Mouse (Mus musculus) midbrain, embryonic 12.5 days (tissue): ENCODE measurements around the gene Myh7. TPM values are rescaled to one million over a fixed set of nuclear protein-coding genes. Genes with fewer than 3 reads are reported as not detected.
A peak's percentile ranks its signal among the peaks of the same experiment; 100 is the strongest.

Experiments used
- ATAC-seq: fragments of 200-750 bp; cut with Nextera tagmentation; 2 replicates; pipeline ENCODE4 v1.8.0; 2017; ENCODE audit warnings: low read depth, moderate TSS enrichment, moderate library complexity; ENCODE audit not compliant: low FRiP score
- H3K27ac ChIP-seq: fragments of 300-500 bp; sonication (generic); replicated peaks from 2 replicates; pipeline ENCODE4 v1.5.1; 2016; ENCODE audit warnings: mild to moderate bottlenecking
- H3K27me3 ChIP-seq: fragments of 300-500 bp; sonication (generic); 2 replicates; pipeline ENCODE4 v1.6.1; 2016; ENCODE audit warnings: mild to moderate bottlenecking
- H3K36me3 ChIP-seq: fragments of 300-500 bp; sonication (generic); 2 replicates; pipeline ENCODE4 v1.6.1; 2016
- H3K4me1 ChIP-seq: fragments of 300-500 bp; sonication (generic); 2 replicates; pipeline ENCODE4 v1.6.1; 2016
- H3K4me2 ChIP-seq: fragments of 300-500 bp; sonication (generic); replicated peaks from 2 replicates; pipeline ENCODE4 v1.6.1; 2016; ENCODE audit warnings: mild to moderate bottlenecking, moderate library complexity
- H3K4me3 ChIP-seq: fragments of 300-500 bp; sonication (generic); 2 replicates; pipeline ENCODE4 v1.5.1; 2016; ENCODE audit warnings: mild to moderate bottlenecking
- H3K9ac ChIP-seq: fragments of 300-500 bp; sonication (generic); replicated peaks from 2 replicates; pipeline ENCODE4 v1.6.1; 2016; ENCODE audit warnings: mild to moderate bottlenecking, moderate library complexity
- H3K9me3 ChIP-seq: fragments of 300-500 bp; sonication (generic); 2 replicates; pipeline ENCODE4 v1.6.1; 2016; ENCODE audit warnings: mild to moderate bottlenecking
- WGBS: fragments of 180-500 bp; shearing (Covaris S2); methylation state at CpG from one replicate; pipeline ENCODE4 v1.1.7; 2016; 5-methylcytosine and 5-hydroxymethylcytosine counted together
- polyA plus RNA-seq: library from polyadenylated mRNA; unstranded; fragments of >200 nt; fragmentation: Nextera tagmentation; extraction: Ambion mirVana; gene quantifications from 2 replicates; pipeline ENCODE4 v1.2.1, GENCODE M21; 2016

Myh7 gene
- polyA plus RNA-seq, 1 experiment from 2014 or later = 4.1 TPM

DNA sequence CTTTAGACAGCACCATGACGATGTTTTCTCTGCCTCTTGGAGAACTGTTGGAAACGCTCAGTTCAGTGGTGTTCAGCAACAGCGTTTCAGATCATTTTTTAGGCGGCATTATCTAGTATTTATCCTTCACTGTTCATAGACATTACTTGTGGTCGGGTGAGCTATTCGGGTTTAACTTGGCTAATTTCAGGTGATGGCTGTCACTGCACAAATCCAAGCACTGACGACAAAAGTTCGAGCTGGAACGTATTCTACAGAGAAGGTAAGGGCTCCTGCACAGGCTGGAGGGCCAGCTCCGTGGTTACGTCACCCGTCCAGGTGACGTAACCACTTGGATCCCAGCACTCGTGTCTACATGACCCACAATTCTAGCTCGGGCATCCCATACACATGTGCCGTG is 22.4 kb upstream of the Myh7 start:
- H3K4me2 ChIP-seq = no peak overlapping the region

GRCm38 (mm10) chr14:55015767-55016111 is 21.3 kb upstream of the Myh7 start:
- Histone ChIP-seq H3K27me3 (no peaks in the 10 kb centered on the region), H3K4me1 (peaks cover 13% of the 10 kb centered on the region), H3K9me3 (no peaks in the 10 kb centered on the region), H3K4me2 (peak overlapping the region; percentile 91), H3K36me3 (peaks cover 12% of the 10 kb centered on the region; the same call in 1 of the 2 replicates), H3K27ac (peak overlapping the region; percentile 58; the same call in 1 of the 2 replicates), H3K9ac (peak overlapping the region; percentile 77), H3K4me3 (peak overlapping the region; percentile 76)
- ATAC-seq = no peak
- under 1% methylated on average over 17 of the region's 17 CpGs for WGBS

More for the DNA sequence above, 22.4 kb upstream of the Myh7 start:
- no peak for ATAC-seq
- peaks cover 19% of the 10 kb centered on the region for H3K36me3 ChIP-seq
- WGBS = 95% methylated on average over 16 of the region's 16 CpGs
- no peaks in the 10 kb centered on the region for H3K27me3 ChIP-seq
- H3K4me1 ChIP-seq = peaks cover 13% of the 10 kb centered on the region
- H3K9ac ChIP-seq = no peak overlapping the region
- no peaks in the 10 kb centered on the region for H3K9me3 ChIP-seq
- no peak overlapping the region for H3K27ac ChIP-seq
- no peak overlapping the region for H3K4me3 ChIP-seq

GRCm38 (mm10) chr14:55014991-55015766 is 20.8 kb upstream of the Myh7 start, which contains the start of gene Ngdn:
TSS of gene Ngdn (plus strand) at chr14:55015454.
- WGBS = 0% methylated on average over 36 of the region's 36 CpGs
- Histone ChIP-seq H3K27ac (peak within 1 kb of the TSS; percentile 88), H3K9ac (peak within 1 kb of the TSS; percentile 77), H3K36me3 (peaks cover 12% of the 10 kb centered on the region; the same call in 1 of the 2 replicates), H3K4me1 (peaks cover 13% of the 10 kb centered on the region), H3K4me3 (peak within 1 kb of the TSS; percentile 76), H3K4me2 (peak within 1 kb of the TSS; percentile 91), H3K27me3 (no peaks in the 10 kb centered on the region), H3K9me3 (no peaks in the 10 kb centered on the region)
- peak; percentile 96 for ATAC-seq

GRCm38 (mm10) chr14:55014591-55014990 is 20.2 kb upstream of the Myh7 start:
- peaks cover 12% of the 10 kb centered on the region; the same call in 1 of the 2 replicates for H3K36me3 ChIP-seq
- peaks cover 10% of the 10 kb centered on the region; the same call in 1 of the 2 replicates for H3K4me1 ChIP-seq
- H3K27me3 ChIP-seq = no peaks in the 10 kb centered on the region
- peak overlapping the region; percentile 76 for H3K4me3 ChIP-seq
- H3K9me3 ChIP-seq = no peaks in the 10 kb centered on the region
- peak overlapping the region; percentile 88 for H3K27ac ChIP-seq
- ATAC-seq = peak; percentile 54
- 1% methylated on average over 27 of the region's 27 CpGs for WGBS
- H3K9ac ChIP-seq = peak overlapping the region; percentile 68
- H3K4me2 ChIP-seq = peak overlapping the region; percentile 69

- H3K36me3 ChIP-seq = no peaks in the 10 kb centered on the region
- 59% methylated on average over 4 of the region's 4 CpGs for WGBS
- H3K4me2 ChIP-seq = no peak overlapping the region
- H3K9ac ChIP-seq = no peak overlapping the region
- H3K27ac ChIP-seq = no peak overlapping the region
- no peaks in the 10 kb centered on the region for H3K9me3 ChIP-seq
- no peak for ATAC-seq
- 0 out of 2 replicates have a peak, but pooled peaks cover 3% of the 10 kb centered on the region for H3K4me1 ChIP-seq
- H3K4me3 ChIP-seq = no peak overlapping the region
- H3K27me3 ChIP-seq = no peaks in the 10 kb centered on the region
Measured at GRCm38 (mm10) chr14:55011116-55011515, 16.7 kb upstream of the Myh7 start.

GRCm38 (mm10) chr14:55008417-55008816 is 14.0 kb upstream of the Myh7 start:
- ATAC-seq = no peak
- H3K4me3 ChIP-seq = no peak overlapping the region
- peaks cover 12% of the 10 kb centered on the region for H3K4me1 ChIP-seq
- WGBS = 77% methylated on average over 8 of the region's 8 CpGs
- no peaks in the 10 kb centered on the region for H3K27me3 ChIP-seq
- no peak overlapping the region for H3K27ac ChIP-seq
- no peaks in the 10 kb centered on the region for H3K9me3 ChIP-seq
- H3K9ac ChIP-seq = no peak overlapping the region
- no peak overlapping the region for H3K4me2 ChIP-seq
- no peaks in the 10 kb centered on the region for H3K36me3 ChIP-seq

DNA sequence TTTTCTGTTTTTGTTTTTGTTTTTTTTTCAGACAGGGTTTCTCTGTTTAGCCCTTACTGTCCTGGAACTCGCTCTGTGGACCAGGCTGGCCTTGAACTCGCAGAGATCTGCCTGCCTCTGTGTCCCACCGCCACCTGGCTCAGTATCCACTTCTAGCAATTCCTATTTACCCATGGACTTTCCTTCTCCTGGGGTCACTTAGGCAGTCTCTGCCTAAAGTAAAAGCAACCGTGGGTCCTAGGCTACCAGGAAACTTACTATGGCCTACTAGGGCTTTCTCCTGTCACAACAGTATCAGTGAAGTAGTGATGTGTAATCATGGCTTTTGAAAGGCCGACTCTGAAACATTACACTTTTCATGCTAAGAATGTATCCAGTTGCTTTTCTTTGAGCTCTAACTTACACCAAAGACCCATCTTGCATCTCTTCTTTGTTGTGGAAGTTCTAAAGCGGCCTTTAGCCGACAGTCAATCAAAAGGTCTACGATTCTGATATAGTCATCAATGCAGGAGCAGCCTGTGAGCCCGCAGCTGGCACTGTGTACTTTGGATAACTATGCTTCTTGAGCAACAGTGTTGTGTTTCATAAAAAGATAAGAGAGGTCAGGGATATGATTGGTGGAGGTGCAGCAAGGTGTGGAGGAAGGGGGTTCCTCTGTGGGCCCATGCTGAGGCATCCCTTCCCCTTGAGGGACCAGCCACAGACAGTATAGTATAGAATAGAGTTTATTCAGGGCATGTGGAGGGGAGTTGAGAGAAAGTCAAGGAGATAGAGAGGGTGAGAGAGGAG is 12.9 kb upstream of the Myh7 start:
- H3K4me3 ChIP-seq = no peak overlapping the region
- no peak overlapping the region for H3K9ac ChIP-seq
- 85% methylated on average over 9 of the region's 9 CpGs for WGBS
- H3K4me2 ChIP-seq = no peak overlapping the region
- H3K9me3 ChIP-seq = no peaks in the 10 kb centered on the region
- H3K27ac ChIP-seq = no peak overlapping the region
- ATAC-seq = no peak
- peaks cover 14% of the 10 kb centered on the region for H3K4me1 ChIP-seq
- H3K36me3 ChIP-seq = no peaks in the 10 kb centered on the region
- H3K27me3 ChIP-seq = no peaks in the 10 kb centered on the region

- no peak overlapping the region for H3K4me2 ChIP-seq
- no peaks in the 10 kb centered on the region for H3K9me3 ChIP-seq
- H3K9ac ChIP-seq = no peak overlapping the region
- no peaks in the 10 kb centered on the region for H3K36me3 ChIP-seq
- H3K4me1 ChIP-seq = peaks cover 14% of the 10 kb centered on the region
- 76% methylated on average over 3 of the region's 3 CpGs for WGBS
- H3K4me3 ChIP-seq = no peak overlapping the region
- ATAC-seq = no peak
- H3K27me3 ChIP-seq = no peaks in the 10 kb centered on the region
- no peak overlapping the region for H3K27ac ChIP-seq
Measured at GRCm38 (mm10) chr14:55006541-55006940, 12.1 kb upstream of the Myh7 start.

DNA sequence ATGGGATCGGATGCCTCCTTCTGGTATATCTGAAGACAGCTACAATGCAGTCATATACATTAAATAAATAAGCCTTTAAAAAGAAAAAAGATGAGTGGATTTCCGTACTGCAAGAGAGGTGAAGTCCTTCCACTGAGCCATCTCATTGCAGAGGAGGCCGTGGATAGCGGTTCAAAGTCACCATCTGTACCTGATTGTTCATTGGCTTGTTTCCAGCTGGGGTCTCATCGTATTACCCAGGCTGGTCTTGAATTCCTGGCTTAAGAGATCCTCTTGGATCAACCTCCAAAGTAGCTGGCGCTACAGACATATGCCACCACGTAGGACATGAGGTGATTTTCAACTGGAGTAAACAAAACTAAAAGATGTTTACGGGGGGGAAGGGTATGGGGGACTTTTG is 11.5 kb upstream of the Myh7 start:
- Histone ChIP-seq H3K4me3 (no peak overlapping the region), H3K36me3 (no peaks in the 10 kb centered on the region), H3K27ac (no peak overlapping the region), H3K4me2 (no peak overlapping the region), H3K9ac (no peak overlapping the region), H3K4me1 (peaks cover 14% of the 10 kb centered on the region), H3K9me3 (no peaks in the 10 kb centered on the region), H3K27me3 (no peaks in the 10 kb centered on the region)
- WGBS = 82% methylated on average over 8 of the region's 8 CpGs
- no peak for ATAC-seq

DNA sequence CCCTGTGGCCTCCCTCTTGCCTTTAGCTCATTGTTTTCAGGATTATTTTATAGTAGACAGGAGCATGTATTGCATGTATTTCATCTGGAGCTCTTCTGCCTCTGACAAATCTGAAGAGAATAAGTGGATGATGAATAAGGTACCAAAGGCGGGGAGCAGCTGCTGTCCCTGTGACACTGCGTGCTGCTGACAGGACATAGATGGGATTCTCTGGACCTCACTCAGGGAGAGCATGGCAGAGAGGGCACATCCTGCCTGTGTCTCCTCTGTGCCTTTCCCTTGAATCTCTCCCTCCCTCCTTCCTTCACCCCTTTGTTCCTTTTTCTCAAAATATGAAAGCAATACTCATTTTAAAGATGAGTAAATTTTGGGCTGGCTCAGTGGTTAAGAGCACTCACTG is 11.1 kb upstream of the Myh7 start:
- no peak overlapping the region for H3K9ac ChIP-seq
- no peak overlapping the region for H3K4me2 ChIP-seq
- no peak for ATAC-seq
- H3K4me3 ChIP-seq = no peak overlapping the region
- H3K27me3 ChIP-seq = no peaks in the 10 kb centered on the region
- H3K9me3 ChIP-seq = no peaks in the 10 kb centered on the region
- no peak overlapping the region for H3K27ac ChIP-seq
- H3K4me1 ChIP-seq = peaks cover 14% of the 10 kb centered on the region
- 86% methylated on average over 2 of the region's 2 CpGs for WGBS
- H3K36me3 ChIP-seq = no peaks in the 10 kb centered on the region

- Histone ChIP-seq H3K9ac (no peak overlapping the region), H3K27me3 (no peaks in the 10 kb centered on the region)
Measured at GRCm38 (mm10) chr14:55003878-55004855, 9.7 kb upstream of the Myh7 start.

More at GRCm38 (mm10) chr14:55003878-55004855, 9.7 kb upstream of the Myh7 start:
- H3K36me3 ChIP-seq = no peaks in the 10 kb centered on the region
- H3K4me1 ChIP-seq = peaks cover 14% of the 10 kb centered on the region
- no peak overlapping the region for H3K27ac ChIP-seq
- H3K9me3 ChIP-seq = no peaks in the 10 kb centered on the region
- no peak overlapping the region for H3K4me2 ChIP-seq
- no peak for ATAC-seq
- WGBS = 67% methylated on average over 18 of the region's 18 CpGs
- H3K4me3 ChIP-seq = no peak overlapping the region
